Mouse (Mus musculus): ENCODE results near the gene Gm45837.

Gene Gm45837

DNA sequence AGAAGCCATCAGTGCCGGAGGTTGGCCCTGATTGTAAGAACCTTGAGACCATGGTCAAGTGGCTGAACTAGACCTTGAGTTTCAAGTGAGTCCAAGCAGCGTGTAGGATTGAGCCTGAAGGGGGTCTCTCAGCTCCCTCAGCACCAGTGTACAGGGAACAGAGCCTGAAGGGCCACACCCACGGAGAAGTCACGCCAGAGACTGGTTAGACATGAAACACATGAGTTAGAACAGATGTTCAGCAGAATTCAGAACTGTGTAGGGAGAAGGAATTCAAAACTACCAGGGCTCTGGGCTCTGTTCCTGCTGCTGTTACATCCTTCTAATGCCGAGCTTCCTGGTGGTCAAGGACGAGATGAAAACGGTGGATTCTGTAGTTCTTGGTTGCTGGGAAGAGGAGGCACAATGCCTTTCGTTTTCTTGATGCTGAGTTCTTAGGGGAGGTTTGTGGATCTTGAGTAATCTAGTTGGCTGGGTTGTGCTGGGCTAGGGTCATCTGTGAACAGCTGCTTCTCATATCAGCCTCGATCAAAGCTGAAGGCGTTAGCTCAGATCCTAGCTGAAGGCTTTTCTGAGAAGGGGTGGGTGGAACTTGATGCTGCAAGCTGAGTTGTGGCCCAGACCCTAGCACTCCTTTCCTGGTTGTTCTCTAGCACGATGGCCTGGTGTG is at the start of gene Gm45837:
TSS of gene Gm45837 (plus strand) at position 620 of the 670 bp plus-strand sequence.
- no peak for DNase-seq (ENCODE audit: low spot score)

DNA sequence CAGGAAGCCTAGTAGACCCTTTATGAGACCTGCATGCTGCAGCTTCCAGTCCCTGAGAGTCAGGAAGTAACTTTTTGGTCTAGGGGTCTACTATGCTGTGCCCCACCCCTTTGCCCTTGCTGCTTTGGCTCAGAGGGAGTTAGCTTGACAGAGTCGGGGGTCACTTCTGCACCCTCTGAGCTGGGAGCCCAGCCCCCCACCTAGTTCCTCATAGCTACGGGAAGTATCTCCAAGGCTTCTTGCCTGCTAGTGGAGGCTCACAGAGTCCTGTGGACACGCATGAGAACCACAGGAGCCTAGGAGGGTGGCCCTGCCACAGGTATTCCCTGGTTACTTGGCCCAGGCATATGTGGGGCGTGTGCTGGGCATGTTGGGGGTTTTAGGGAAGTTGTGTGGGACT is 49.7 kb upstream of the Gm45837 start:
- no peak for DNase-seq (ENCODE audit: low spot score)

DNA sequence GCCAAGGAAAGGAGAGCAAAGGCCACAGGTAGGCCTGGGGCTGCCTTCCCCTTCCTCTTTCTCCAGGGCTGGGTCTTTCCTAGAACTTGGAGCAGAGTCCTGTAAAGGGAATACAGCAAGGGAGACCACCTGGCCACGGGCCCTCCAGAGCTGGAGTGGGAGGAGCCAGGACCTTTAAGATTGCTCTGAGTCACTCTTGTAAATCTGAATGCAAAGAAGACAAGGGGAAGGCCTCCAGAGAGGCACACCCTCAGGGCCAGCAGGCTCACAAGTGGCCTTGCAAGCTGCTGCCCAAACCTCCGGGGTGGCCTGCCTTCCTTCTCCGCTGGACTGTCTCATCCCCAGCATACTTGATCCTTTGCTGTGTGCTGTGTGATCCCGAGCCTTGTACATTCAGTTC is 48.9 kb upstream of the Gm45837 start:
- DNase-seq (ENCODE audit: low spot score) = no peak

DNA sequence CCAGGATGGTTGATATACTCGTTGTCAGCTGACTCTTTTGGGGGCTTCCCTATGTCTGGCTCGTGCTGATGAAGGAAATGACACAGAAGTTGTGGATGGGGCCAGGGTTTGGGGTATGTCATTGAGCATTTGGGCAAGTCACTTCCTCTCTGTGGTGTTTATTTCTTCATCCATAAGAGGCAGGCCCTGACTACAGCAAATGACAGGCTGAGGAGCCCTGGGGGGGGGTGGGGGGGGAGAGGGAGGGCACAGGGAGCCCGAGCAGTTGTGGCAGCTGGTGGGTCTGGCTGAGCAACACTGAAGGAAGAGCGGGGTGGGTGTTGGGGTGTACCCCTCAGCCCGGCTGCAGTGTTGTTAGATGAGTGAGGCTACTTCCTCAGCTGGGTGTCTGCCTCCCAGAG is 47.9 kb upstream of the Gm45837 start:
- no peak for DNase-seq (ENCODE audit: low spot score)

DNA sequence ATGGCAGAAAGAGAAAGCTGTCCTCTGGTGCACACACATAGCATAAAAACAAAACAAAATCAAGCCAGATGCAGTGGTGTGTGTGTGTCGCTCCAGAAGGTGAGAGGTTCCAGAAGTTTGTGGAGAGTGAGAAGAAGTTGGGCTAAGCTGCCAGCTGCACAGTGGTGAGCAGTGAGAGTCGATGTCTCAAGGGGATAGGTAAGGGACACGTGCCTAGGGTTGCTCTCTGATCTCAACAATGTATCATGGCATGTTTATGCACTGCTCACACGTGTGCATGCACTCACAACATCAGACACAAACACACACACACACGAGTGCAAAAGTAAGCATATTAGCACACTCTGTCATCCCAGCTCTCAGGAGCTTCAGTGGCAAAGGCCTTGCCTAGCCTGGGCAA is 46.8 kb upstream of the Gm45837 start:
- DNase-seq (ENCODE audit: low spot score) = no peak

DNA sequence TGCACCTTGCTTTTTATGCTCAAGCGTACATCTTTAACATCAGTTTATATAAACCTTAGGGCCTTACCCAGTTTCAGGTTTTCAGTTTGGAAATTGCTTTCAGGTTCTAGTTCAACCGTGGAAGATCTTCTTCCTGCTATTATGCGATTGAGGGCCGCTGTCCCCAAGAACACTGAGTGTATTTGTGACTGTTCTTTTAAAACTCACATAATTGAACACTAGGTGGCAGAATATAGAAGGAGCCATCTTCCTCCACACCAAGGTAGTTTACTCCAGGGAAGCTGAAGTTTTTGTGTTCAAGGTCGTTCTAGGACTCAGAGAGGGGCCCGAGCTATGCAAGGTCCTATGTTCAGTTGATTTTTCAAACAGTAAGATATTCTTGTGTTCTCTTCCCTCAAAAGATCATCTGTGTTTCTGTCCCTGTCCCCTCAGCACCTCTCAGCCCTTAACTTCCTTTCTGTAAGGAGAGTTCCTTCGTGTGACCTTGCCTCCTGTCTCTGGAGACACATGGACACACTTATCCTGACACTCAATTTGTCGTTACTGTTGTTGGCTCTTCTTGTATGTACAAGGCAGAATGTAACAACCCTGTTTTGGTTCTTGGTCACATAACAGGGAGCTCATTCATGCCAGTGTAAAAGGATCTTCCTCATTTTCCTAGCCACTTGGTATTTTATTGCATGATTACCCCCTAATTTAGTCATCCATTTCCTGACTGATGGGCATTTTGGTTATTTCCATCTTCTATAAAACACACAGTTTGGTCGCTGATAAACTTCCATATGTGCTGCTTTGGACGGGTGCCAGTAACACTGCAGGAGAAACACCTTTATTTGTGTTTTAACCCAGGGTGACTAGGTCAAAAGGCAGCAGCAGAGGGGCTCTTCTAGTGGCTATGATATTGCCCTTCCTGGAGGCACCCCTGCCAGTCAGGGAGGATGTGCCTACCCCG is 42.5 kb upstream of the Gm45837 start:
- no peak for DNase-seq (ENCODE audit: low spot score)

DNA sequence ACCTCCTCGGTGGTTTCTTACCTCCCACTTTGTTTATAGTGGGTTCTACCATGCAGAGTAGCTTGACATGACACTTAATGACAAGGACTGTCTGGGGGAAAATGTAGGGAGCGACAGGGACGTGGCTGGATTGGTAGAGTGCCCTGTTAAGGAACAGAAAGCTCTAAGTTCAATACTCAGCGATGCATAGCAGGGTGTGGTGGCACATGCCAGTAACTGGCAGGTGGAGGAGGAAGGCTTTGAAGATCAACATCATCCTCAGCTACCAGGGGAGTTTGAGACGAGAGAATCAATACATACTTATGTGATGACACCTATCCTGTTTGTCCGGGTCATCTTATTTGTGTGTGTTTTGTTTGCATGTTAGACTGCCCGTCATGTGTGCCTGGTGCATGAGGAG is 41.0 kb upstream of the Gm45837 start:
- no peak for DNase-seq (ENCODE audit: low spot score)

DNA sequence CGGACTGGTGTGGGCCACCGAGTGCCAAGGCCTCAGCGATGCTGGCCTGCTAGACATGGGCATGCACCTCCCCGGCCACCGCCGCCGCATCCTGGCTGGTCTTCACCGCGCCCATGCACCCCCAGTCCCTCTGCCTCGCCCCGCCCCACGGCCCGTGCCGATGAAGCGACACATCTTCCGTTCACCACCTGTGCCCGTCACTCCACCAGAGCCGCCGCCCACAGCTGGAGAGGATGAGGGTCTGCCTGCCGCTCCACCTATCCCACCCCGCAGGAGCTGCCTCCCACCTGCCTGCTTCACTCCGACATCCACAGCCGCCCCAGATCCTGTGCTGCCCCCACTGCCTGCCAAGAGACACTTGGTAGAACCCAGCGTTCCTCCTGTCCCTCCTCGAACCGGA is 37.6 kb upstream of the Gm45837 start:
- DNase-seq (ENCODE audit: low spot score) = no peak

DNA sequence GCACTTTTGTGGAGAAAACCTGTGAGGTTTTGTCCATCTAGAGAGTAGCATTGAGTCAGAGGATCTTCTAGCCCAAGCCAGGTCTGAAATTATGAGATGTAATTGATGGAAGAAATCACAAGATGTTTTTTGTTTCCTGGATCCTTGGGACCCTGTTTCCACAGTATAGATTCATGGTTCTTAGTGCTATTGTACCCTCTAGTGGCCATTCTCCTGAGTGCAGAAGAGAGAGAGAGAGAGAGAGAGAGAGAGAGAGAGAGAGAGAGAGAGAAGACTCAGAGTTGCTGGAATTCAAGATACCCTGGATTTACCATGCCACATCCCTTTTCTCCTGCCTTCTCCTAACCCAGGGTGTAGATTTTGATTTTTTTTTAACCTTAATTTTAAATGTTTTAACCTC is 36.5 kb upstream of the Gm45837 start:
- DNase-seq (ENCODE audit: low spot score) = peak; percentile 44

DNA sequence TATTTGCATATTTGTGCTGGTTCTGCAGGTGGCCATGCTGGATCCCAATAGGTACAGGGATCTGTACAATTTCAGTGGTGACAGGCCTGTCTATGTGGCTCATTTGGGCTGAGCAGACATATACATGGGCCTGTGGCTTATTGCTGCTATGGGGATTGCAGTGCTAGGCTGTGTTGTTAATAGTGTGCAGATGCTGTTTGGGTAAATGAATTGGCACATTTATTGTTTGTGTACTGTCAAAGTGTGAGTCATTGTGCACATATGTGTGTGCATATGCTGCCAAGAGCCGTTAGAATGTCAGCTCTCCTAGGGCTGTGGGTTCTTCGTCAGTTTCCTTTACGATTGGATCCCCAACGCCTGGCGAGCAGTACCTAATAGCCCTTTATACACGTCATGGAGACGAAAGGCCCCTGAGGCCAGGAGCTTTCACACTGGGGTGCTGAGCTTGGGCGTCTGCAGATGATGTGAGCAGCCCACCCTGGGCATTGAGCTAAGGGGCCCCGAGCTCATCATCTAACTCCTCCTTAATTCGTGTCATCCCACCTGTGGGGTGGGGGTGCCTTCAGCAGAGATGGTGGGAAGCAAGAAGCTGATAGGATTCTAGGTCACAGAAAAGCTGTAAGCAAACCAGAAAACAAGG is 33.9 kb upstream of the Gm45837 start:
- no peak for DNase-seq (ENCODE audit: low spot score)

DNA sequence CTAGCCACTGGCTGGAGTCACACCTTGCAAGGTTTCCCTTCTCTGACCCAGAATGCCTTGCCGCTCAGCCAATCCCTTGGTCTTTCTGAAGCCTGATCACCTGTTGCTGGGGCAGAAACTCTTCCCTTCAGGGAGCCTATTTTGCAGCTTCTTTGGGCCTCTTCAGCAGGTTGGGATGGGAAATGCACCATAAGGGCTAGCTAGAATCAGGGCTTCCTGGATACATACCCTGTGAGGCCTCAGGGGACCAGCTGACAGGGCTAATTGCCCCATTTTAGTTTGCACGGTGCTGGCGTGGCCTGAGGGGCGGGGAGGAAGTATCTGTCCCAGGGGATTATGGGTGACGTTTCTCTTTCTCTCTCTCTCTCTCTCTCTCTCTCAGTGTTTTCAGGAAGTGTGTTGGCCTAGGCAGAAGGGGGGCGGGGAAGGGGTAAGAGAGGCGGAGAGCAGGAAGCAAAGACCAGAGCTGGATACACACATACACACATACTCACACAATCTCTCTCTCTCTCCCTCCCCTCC is 32.9 kb upstream of the Gm45837 start:
- peak; percentile 22 for DNase-seq (ENCODE audit: low spot score)

DNA sequence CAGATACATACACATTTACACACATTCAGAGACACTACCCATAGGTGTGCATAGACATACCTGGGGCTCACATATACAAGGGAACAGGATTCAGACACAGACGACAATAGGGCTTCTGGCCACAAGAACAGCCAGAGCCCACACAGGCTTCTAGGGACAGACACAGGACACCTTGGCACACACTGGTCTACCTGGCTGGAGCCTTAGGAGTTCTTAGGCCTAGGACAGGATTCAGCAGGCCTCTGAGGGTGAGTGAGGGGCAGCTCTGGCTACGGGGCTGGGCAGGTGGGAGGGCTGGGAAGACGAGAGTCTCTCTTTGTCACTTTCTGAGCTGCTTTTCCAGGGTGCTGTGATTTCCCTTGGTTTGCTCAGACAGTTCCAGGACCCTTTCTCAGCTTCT is 32.4 kb upstream of the Gm45837 start:
- no peak for DNase-seq (ENCODE audit: low spot score)

DNA sequence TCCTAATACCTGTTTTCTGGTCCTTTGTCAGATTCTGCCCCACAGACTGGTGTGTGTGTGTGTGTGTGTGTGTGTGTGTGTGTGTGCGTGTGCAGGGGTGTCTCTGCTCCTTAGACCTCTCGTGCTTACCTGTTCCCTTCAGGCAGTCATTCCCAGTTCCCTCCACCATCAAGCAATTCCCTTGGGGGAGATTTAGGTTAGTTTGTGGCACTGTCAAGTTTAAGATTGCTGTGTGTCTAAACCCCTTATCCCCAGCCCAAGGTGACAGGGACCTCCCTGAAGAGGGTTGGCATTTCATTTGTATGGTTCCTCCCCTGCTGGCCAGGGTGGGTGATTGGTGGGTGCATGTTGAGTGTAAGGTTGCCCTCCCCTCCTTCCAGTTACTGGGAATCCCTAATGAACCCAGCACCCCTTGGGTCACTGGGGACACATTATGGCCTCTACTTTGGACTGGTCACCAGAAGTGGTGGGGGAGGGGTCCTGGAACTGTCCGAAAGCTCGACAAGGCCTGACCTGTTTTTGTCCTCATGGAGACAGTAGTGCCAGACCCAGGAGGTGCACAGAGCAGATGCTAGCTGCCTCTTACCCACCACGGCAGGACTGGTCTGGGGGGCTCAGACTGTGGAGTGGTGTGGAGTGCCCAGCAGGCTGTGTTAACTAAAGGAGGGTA is 31.8 kb upstream of the Gm45837 start:
- DNase-seq (ENCODE audit: low spot score) = no peak

DNA sequence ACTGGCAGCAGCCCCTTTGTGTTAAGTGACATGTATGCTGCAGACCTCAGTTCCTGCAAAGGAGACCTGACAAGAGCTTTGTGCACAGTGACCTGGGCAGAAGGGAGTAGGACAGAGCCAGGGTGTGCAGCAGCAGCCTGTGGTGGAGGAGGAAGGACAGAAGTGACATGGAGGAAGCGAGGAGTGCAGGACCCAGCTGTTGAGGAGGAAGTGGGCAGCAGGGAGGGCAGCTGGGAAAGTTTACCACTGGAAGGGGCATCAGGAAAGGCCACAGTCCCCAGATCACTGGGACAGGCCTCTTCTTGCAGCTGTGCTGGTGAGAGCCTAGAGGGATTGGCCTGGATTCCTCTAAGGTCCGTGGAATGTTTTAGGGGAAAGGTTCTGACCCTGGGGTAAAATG is 31.0 kb upstream of the Gm45837 start:
- no peak for DNase-seq (ENCODE audit: low spot score)

DNA sequence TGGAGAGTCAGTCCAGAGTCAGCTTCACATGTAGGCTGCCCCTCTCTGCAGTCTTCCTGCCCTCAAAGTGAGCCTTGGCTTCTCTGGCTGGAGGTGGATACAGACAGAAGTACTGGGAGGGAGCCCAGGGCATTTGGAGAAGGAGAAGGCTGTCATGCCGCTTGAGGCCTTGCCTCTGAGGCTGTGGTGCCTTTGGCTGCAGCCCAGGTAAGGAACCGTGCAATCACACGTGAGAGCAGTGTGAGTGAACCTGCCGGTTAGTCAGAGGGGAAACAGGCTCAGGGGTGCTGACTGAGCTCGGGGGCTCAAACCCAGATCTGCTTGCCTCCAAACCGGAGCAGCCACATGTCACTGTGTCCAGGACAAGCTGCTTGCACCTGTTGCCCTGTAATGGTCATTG is 29.2 kb upstream of the Gm45837 start:
- no peak for DNase-seq (ENCODE audit: low spot score)

DNA sequence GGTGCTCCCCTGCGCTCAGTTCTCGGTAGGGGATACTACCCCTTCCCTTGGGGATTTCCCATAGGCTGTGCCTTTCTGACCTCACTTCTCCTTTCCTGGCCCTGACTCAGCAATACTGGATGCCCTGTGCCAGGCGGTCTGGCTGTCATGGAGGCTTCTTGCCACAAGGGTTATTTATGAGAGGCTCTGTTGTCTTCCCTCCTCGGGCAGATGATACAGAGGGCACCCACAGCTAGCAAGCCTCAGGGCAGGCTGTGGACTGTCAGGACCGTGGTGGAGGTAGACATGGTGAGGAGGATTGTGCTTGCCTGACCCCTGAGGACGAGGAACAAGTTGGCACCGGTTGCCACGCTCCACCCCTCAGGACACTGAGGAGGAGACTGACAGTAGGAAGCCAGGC is 28.3 kb upstream of the Gm45837 start:
- no peak for DNase-seq (ENCODE audit: low spot score)

DNA sequence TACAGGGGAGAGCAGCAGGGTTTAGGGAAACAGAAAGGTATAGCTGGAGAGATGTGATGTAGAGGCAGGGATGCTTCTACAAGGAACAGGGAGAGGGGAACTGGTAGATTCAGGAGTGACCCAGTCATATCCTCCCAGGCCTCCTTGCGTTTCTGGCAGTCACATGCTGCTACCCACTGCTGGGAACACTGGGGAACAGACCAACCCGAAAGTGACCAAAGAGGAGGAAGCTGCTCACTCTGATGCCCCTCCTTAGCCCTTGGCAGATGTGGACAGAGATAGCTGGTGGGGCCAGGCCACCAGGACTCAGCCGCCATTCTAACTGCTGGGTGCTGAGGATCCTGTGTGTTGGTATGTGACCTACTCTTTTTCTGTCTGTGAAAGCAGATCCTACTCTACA is 26.9 kb upstream of the Gm45837 start:
- DNase-seq (ENCODE audit: low spot score) = no peak

DNA sequence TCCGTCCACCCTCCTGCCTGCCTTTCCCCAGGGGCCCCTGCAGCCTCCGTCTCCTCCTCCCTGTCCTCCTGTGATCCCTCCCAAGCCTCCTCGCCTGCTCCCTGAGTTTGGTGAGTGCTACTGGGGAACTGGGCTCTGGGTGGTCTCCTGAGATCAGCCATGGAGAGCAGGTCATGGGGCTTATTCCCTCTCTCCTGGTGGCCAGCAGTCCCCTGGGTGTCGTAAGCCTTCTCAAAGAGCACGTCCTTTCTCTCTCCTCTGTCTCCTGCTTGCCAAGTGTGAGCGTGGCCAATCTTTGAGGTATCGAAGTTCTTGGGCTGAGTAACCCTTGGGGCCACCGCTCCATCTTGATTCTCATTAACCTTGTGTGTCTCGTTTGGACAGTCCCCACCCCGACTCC is 25.8 kb upstream of the Gm45837 start:
- DNase-seq (ENCODE audit: low spot score) = no peak

DNA sequence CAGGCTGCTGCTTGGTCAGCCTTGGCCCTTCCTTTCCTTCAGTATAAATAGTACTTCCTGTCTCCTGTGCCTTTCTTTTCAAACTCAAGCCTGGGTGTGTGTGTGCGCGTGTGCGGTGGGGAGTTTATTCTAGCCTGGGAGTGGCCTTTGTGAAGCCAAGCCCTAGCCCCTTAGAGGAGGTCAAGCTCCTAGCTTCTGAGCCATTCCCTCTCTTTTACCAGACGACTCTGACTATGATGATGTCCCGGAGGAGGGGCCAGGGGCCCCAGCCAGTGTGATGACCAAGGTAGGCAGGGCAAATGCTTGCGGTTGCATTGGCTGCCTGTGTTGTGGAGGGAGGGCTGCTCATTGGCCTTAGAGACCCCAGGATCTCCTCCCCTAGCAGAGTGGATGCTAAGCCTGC is 25.4 kb upstream of the Gm45837 start:
- no peak for DNase-seq (ENCODE audit: low spot score)

DNA sequence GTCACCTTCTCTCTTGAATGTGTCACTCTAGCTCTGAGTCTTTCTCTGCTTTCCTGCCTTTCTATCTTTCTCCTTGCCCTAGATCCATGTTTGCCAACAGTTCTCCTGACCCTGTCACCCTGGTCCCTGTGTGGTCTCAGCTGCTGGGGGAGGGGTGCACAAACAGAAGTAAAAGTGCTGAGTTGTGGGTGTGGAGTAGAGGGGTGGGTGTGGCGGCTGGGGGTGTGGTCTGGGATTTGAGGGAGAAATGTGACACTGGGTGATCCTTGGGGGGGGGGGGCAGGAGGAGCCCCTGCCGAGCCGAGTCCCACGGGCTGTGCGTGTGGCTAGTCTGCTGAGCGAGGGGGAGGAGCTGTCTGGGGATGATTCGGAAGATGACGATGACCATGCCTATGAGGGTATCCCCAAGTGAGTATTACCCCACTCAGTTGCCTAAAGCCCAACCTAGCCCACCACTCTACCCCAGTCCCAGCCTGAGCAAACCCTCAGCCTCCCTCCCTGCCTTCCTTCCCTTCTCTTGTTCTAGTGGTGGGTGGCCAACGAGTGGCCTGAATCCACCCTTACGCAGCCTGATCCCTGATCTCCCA is 24.7 kb upstream of the Gm45837 start:
- no peak for DNase-seq (ENCODE audit: low spot score)

DNA sequence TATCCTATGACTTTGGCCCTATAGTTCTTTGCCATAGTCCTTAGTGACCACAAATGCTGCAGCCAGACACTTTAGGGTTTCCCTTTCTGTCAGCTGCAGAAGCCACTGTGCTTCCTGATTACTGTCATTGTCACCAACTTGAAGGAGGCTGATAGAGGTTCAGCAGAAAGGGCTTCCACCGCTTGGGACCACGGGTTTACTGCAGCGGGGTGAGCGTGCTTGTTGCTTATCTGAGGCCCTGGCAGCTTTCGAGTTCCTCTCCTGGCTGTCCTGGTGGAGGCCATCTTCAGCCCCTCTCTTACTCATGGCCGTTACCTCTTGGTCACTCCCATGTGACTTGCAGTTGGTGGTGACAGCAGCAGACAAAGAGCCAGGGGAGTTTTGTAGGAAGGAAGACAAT is 21.4 kb upstream of the Gm45837 start:
- DNase-seq (ENCODE audit: low spot score) = no peak

Measured in c-Kit-positive CD71-positive TER-119-positive erythroid progenitor cells, embryonic 14.5 days (primary cell).